Mouse (Mus musculus) ES-E14 (cell line): ENCODE results near the gene Hspb2. TPM values are rescaled to one million over a fixed set of nuclear protein-coding genes. Genes with fewer than 3 reads are reported as not detected.

Experiments
- DNase-seq: peaks from one replicate; pipeline ENCODE4 v3.0.0-alpha.2; 2013; ENCODE audit warnings: low read depth, low spot score
- H3K27ac ChIP-seq: 2 replicates; pipeline ENCODE4 v1.5.1; 2012; ENCODE audit warnings: low read depth, mild to moderate bottlenecking, low read length, moderate library complexity, mixed read lengths; ENCODE audit not compliant: poor library complexity, insufficient read depth, severe bottlenecking
- H3K36me3 ChIP-seq: 2 replicates; pipeline ENCODE4 v1.6.1; 2012; ENCODE audit warnings: mild to moderate bottlenecking, low read length, moderate library complexity, mixed read lengths; ENCODE audit not compliant: control insufficient read depth, poor library complexity, insufficient read depth, severe bottlenecking
- H3K4me1 ChIP-seq, 2 experiments: fragments of 150-350 bp in 1 of 2; sonication (generic) in 1 of 2; 2 replicates each; pipeline ENCODE4 v1.6.1; 2012; ENCODE audit warnings: low read length in 2 of 2, mild to moderate bottlenecking in 1 of 2, mixed read lengths in 1 of 2; ENCODE audit not compliant: control insufficient read depth in 2 of 2, insufficient read depth in 2 of 2, poor library complexity in 1 of 2
- H3K4me3 ChIP-seq, 2 experiments: fragments of 150-350 bp in 1 of 2; sonication (generic) in 1 of 2; 2 replicates each; pipeline ENCODE4 v1.5.1; 2012; ENCODE audit warnings: low read length in 2 of 2, low read depth in 1 of 2, mild to moderate bottlenecking in 1 of 2, mixed read lengths in 1 of 2; ENCODE audit not compliant: insufficient read depth in 1 of 2, poor library complexity in 1 of 2, severe bottlenecking in 1 of 2
- H3K9ac ChIP-seq: 2 replicates; pipeline ENCODE4 v1.6.1; 2012; ENCODE audit warnings: low read depth, mild to moderate bottlenecking, low read length, mixed read lengths; ENCODE audit not compliant: poor library complexity, insufficient read depth, severe bottlenecking
- H3K9me3 ChIP-seq: fragments of 150-350 bp; sonication (generic); 2 replicates; pipeline ENCODE4 v1.6.1; 2012; ENCODE audit warnings: low read depth, mild to moderate bottlenecking, low read length; ENCODE audit not compliant: control insufficient read depth, insufficient read depth
- CHD2 ChIP-seq: IDR thresholded peaks from 2 replicates; pipeline ENCODE4 v1.6.1; 2014; ENCODE audit warnings: mild to moderate bottlenecking, low read depth, low read length, inconsistent platforms
- HCFC1 ChIP-seq: IDR thresholded peaks from 2 replicates; pipeline ENCODE4 v1.6.1; 2012; ENCODE audit warnings: low read length, inconsistent platforms, borderline replicate concordance; ENCODE audit not compliant: insufficient read depth
- MAFK ChIP-seq: IDR thresholded peaks from 2 replicates; pipeline ENCODE4 v1.6.1; 2014; ENCODE audit warnings: mild to moderate bottlenecking, low read depth, low read length, inconsistent platforms; ENCODE audit not compliant: insufficient read depth
- ZC3H11A ChIP-seq: IDR thresholded peaks from 2 replicates; pipeline ENCODE4 v1.6.1; 2012; ENCODE audit warnings: low read depth, mild to moderate bottlenecking, inconsistent platforms, low read length, borderline replicate concordance
- ZNF384 ChIP-seq: IDR thresholded peaks from 2 replicates; pipeline ENCODE4 v1.6.1; 2012; ENCODE audit warnings: low read depth, low read length, inconsistent platforms
- in situ Hi-C, 2 experiments: fragments of 600-800 bp; cut with MboI; formaldehyde crosslinking; loops; one replicate each; pipeline ENCODE4 v1.15.1; 2025; ENCODE audit warnings: low sequenced_read_pairs in 2 of 2, inconsistent platforms in 1 of 2; ENCODE audit not compliant: unreplicated experiment in 2 of 2
- total RNA-seq: library from RNA; depleted of rRNA; stranded (reverse); fragments of 300-350 nt; gene quantifications from 2 replicates; pipeline ENCODE4 v1.2.3, GENCODE M21; 2012

The Hspb2 gene
- total RNA-seq, 1 experiment: 10.9 TPM

GRCm38 (mm10) chr9:50740867-50741784 is 11.0 kb downstream of the Hspb2 start:
- TF ChIP-seq MAFK (no peak), CHD2 (no peak), ZNF384 (no peak), ZC3H11A (no peak), HCFC1 (no peak)
- H3K9me3 ChIP-seq: no peaks in the 10 kb centered on the region
- DNase-seq: no peak
- no peak overlapping the region for H3K9ac ChIP-seq
- peaks cover 2% of the 10 kb centered on the region; the same call in 1 of the 2 replicates for H3K36me3 ChIP-seq
- no peak overlapping the region for H3K4me3 ChIP-seq
- in situ Hi-C loops: no loop called here
- H3K4me1 ChIP-seq: peaks cover 1 to 13% of the 10 kb centered on the region in 2 experiments; a peak in 2 of 4 replicates
- H3K27ac ChIP-seq: no peak overlapping the region

GRCm38 (mm10) chr9:50738914-50739870 is 13.0 kb downstream of the Hspb2 start, which contains the start of gene Dixdc1:
Gene Dixdc1 (minus strand): TSS chr9:50739517.
- DNase-seq: peak; percentile 97
- Histone ChIP-seq H3K9ac (no peak within 1 kb of the TSS), H3K36me3 (peaks cover 2% of the 10 kb centered on the region; the same call in 1 of the 2 replicates), H3K4me3 (peak within 1 kb of the TSS; percentile 33 to 47), H3K4me1 (peaks cover 1 to 13% of the 10 kb centered on the region in 2 experiments; a peak in 2 of 4 replicates), H3K27ac (no peak within 1 kb of the TSS), H3K9me3 (no peaks in the 10 kb centered on the region)
- TF ChIP-seq ZC3H11A (no peak), MAFK (no peak), HCFC1 (no peak), ZNF384 (no peak), CHD2 (no peak)
- in situ Hi-C loops: no loop called here

- no peak for DNase-seq
- in situ Hi-C loops: no loop called here
Observed at GRCm38 (mm10) chr9:50734989-50735388, 17.2 kb downstream of the Hspb2 start.

GRCm38 (mm10) chr9:50732560-50732959 is 19.6 kb downstream of the Hspb2 start:
- Histone ChIP-seq H3K27ac (no peak overlapping the region; the same call in 1 of the 2 replicates), H3K4me1 (peaks cover 0 to 6% of the 10 kb centered on the region in 2 experiments; a peak in 2 of 4 replicates), H3K36me3 (no peaks in the 10 kb centered on the region), H3K9me3 (no peaks in the 10 kb centered on the region), H3K9ac (no peak overlapping the region), H3K4me3 (no peak overlapping the region)
- no peak for DNase-seq
- TF ChIP-seq MAFK: no peak
- no peak for TF ChIP-seq ZNF384
- no peak for TF ChIP-seq HCFC1
- no peak for TF ChIP-seq CHD2
- no peak for TF ChIP-seq ZC3H11A
- in situ Hi-C loops: no loop called here

More at GRCm38 (mm10) chr9:50734989-50735388, 17.2 kb downstream of the Hspb2 start:
- Histone ChIP-seq H3K9ac (no peak overlapping the region), H3K4me1 (peaks cover 0 to 9% of the 10 kb centered on the region in 2 experiments; a peak in 2 of 4 replicates), H3K4me3 (no peak overlapping the region), H3K9me3 (no peaks in the 10 kb centered on the region), H3K27ac (no peak overlapping the region), H3K36me3 (no peaks in the 10 kb centered on the region)
- TF ChIP-seq ZC3H11A (no peak), ZNF384 (peak; percentile 75), HCFC1 (no peak)
